Mouse (Mus musculus) gastrocnemius, postnatal 36 days (tissue): ENCODE data around the gene Mgll. TPM values are rescaled to one million over a fixed set of nuclear protein-coding genes. Genes with fewer than 3 reads are reported as not detected.

ENCODE experiments used
- DNase-seq, 2 experiments: peaks; one replicate each; pipeline ENCODE4 v3.0.0; 2022
- intact Hi-C: fragments of 180-260 bp; cut with DNase I; formaldehyde crosslinking; loops from one replicate; pipeline ENCODE4 v1.15.1; 2025
- total RNA-seq, 2 experiments: library from RNA; stranded (reverse); gene quantifications; 2 replicates each; pipeline ENCODE4 v1.2.3; 2021

Mgll gene
- total RNA-seq, 2 experiments from 2014 or later = 36.6 to 37.6 TPM

DNA sequence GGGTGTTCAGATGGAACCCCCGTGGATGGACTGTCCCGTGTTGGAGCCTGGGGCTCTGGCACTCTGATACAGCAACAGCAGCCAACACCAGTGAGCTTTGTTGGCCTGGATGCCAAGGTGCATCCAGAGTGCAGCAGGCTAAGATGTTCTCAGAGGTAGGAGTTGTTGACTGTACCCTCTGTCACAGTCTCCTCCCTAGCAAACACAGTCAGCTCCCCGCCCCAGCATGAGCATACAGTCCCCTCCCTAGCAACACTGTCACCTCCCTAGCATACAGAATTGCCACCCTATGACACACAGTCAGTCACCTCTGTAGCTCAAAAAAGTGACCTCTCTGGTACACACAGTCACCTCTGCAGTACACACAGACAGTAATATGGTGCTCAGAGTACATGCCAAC, 92.7 kb downstream of the Mgll start:
- DNase-seq = no peak
- intact Hi-C loops = no loop called here

DNA sequence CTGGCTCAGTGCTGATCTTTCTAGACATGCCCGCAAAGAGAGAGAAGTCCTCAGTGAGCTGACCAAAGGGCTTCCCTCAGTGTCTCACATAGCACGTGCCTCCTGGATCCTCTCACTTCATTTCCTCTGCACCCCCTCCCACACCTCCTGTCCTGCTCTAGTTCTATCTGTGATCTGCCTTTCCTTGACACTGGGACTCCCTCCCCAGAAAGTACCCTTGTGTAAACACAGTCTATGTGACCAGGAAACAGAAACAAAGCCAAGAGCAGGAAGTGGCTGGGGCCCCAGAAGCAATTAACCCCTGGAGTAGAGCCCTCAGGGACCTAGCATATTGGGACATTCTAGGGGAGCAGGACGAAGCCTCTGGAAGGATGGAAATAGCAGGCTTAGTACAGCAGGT, 96.6 kb downstream of the Mgll start:
- no peak for DNase-seq
- intact Hi-C loops = loop anchor here (5.0 kb wide), 1 partner anchor 34 kb away; no protein-coding TSS in a partner anchor

DNA sequence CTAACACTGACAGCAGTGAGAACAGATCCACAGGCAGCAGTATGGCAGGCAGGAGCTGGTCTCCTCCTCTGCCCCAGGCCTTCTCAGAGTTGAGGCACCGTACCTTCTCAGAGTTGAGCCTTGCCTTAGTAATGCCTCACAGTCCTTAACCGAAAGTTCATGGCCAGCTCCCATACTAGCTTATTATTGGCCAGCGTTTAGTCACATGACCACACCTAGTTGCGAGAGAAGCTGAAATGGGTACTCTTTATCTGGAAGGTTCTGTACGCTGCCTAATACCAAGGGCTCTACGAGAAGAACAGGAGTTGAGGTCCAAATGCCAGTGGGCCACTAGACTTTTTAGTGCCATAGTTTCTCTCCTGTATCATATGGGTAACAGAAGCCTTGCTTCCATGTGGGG, 97.1 kb downstream of the Mgll start:
- no peak for DNase-seq
- intact Hi-C loops = loop anchor here (5.0 kb wide), 1 partner anchor 34 kb away; no protein-coding TSS in a partner anchor

DNA sequence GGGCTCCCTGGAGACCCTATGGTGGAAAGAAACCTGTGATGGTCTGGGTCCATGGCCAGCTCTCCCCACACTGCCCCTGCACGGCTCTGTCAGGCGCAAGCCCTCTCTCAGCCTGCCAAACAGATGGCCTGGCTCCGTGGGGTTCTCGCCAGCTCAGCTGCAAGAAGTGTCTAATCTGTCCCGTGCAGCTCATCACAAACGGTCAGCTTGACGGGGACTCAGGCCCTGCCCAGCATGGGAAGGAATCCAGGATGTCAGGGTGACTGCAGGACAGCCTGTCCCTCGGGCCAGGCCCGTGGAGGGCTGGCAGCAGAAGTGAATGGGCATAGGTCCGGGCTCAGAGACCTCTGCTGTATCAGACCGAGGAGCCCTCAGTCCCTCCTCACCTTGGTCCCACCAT, 97.7 kb downstream of the Mgll start:
- peak; percentile 65 to 68 for DNase-seq
- intact Hi-C loops = loop anchor here (5.0 kb wide), 1 partner anchor 35 kb away; no protein-coding TSS in a partner anchor

DNA sequence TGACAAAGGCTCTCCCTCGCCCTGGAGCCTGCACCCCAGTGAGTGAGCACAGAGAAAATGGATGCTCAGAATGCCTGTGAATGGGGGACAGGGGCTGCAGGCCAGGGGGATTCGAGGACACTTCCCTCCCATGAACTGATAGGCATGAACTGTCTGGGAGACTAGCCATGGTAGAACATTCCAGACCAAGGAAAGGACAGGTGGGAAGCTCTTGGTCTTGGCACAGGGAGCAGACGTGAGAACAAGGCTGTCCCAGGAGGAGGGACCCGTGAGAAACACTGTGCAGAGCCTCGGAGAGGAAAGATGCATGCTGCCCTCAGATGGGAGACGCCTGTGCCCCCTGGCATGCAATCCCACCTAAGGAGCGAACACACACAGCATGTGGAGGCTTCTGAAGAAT, 100.0 kb downstream of the Mgll start:
- intact Hi-C loops = loop anchor here (5.0 kb wide), 1 partner anchor 37 kb away; no protein-coding TSS in a partner anchor
- no peak for DNase-seq

DNA sequence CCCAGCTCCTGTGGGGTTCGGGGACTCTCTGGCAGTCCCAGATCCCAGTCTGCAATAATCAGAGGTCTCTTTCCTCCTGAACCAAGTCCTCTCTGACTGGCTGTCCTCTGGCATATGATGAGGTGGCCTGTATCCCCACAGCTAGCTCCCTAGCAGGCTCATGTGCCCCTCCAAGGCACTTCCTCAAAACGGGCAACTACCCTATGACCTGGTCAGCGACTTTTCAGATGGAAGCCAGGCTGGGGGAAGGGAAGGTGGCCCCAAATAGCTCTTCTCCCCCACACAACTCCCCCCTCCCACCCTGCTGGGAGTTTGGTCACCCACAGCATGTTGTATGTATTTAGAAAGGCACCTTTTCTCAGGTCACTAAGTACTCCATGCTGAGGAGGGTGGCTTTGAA, 101.9 kb downstream of the Mgll start:
- intact Hi-C loops = loop anchor here (5.0 kb wide), 2 partner anchors 99 to 269 kb away; no protein-coding TSS in a partner anchor
- DNase-seq = no peak

DNA sequence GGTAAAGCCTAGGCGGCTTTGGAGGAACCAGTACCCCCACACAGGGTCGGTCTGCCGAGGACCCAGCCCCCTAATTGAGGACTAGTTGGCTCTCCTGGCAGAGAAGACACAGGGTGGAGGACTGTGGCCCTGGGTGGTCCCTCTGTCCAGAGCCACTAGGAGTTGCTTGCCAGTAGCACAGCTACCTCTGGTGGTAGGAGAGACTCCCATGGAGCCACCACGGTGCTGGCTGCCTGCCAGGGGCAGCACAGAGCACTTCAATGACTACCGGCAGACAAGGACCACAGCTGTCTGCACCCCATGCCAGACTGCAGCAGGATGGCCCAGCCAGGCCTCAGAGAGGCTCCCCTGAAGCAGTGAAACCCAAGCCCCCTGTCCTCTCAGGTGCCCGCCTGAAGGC, 102.3 kb downstream of the Mgll start:
- intact Hi-C loops = loop anchor here (5.0 kb wide), 2 partner anchors 99 to 269 kb away; no protein-coding TSS in a partner anchor
- peak; percentile 56 to 61 for DNase-seq

DNA sequence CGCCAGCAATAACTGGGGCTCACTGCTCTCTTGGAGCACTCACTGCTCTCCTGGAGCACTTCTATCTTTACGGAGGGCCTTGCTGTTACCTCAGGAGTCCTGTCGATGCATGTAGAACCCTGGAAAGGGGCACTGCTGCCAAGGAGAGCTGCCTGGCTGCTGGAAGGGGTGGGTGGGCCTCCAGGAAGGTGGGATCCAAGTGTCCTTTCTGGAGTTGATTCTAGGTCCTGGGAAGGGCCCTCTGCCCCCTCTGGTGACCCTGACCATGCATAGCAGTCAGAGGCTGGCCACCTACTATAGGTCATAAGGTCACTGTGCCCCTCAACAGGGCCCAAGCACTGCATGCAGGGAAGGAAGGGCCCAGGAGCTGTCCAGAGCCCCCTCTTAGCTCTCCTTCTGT, 102.8 kb downstream of the Mgll start:
- no peak for DNase-seq
- intact Hi-C loops = loop anchor here (5.0 kb wide), 2 partner anchors 100 to 270 kb away; no protein-coding TSS in a partner anchor

DNA sequence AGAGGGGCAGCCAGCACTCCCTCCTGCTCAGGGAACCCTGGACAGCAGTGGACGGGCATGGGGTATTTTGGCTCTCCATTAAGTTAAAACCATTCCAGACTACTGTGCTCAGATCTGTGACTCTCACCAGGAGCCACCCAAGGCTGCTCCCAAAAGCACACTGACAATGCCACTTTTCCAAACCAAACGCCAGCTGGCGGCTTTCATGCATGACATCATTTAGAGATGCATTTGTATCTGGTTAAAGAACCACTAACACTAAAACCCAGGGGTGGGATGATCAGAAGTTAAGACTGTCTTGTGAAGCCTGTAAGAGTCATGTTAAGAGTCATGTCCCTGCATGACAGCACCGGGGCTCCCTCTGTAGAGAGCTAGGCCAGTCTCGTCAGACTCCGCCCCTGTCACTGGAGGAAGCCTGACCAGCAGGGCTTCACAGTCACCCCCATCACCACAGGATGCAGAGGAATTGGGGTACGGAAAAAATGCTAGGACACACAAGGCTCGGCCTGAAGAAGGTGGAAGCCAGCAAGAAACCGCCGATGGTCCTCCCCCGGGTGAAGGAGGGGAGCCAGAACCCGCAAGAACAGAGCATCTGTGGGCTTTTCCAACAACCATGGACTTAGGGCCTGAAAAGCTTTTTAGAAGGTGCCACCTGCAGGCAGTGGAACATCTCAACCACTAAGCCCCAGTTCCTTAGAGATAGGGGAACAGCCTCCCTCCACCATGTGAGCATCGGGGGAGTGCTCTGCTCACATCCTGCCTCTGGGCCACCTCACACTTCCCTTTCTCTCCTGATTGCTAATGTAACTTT, 103.4 kb downstream of the Mgll start:
- intact Hi-C loops = loop anchor here (5.0 kb wide), 2 partner anchors 100 to 270 kb away; no protein-coding TSS in a partner anchor

DNA sequence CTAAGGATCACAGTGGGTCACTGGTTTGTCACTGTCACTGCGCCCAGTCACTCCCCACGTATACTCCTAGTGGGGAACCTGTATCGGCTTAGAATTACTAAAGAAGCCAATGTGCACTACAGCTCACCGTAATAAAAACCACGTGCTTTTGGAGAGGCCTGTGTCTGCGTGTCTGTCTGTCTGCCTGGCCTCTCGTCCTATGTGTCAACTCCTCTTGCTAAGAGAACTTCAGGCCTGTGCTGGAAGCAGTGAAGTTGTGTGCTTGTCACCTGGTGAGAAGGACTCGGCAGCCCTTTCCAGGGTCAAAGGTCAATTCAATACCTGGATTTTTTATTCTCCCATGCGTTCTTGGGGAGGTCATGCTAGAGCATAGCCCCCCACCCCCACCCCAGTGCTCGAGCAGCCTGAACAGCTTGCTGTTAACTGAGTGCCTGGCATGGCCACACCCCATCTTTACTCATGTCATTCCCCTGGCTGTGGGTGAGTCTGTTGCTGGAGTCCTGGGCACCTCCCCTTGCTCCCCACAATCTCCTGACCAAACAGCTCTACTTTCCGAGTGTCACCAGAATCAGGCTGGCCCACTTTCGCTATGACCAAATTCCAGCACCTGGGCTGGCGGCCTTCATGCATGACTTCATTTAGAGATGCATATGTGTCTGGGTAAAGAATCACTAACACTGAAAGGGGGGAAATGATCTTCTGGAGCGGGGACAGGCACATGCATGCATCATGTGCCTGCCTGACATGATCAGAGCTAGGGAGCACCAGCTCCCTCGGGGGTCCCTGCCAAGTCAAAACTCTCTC, 104.2 kb downstream of the Mgll start:
- no peak for DNase-seq
- intact Hi-C loops = loop anchor here (5.0 kb wide), 2 partner anchors 101 to 271 kb away; no protein-coding TSS in a partner anchor

More for the DNA sequence above, 103.4 kb downstream of the Mgll start:
- DNase-seq = no peak

DNA sequence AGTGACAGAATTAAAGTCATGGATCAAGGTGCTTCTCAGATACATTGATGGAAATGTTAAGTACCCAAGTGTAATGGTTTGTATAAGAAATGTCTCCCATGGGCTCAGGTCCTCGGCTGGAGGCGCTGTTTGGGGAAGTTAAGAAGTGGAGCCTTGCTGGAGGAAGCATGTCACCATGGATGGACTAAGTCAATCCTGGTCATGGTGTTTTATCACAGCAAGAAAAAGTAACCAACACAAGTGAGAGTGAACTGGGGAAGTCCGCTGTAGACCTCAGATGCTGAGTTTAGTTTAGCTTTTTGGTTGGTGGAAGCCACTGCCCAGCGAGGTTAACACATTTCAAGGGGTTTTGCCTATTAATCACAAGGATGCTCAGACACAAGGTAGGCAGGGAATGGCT, 105.4 kb downstream of the Mgll start:
- no peak for DNase-seq
- intact Hi-C loops = loop anchor here (5.0 kb wide), 2 partner anchors 102 to 272 kb away; no protein-coding TSS in a partner anchor

DNA sequence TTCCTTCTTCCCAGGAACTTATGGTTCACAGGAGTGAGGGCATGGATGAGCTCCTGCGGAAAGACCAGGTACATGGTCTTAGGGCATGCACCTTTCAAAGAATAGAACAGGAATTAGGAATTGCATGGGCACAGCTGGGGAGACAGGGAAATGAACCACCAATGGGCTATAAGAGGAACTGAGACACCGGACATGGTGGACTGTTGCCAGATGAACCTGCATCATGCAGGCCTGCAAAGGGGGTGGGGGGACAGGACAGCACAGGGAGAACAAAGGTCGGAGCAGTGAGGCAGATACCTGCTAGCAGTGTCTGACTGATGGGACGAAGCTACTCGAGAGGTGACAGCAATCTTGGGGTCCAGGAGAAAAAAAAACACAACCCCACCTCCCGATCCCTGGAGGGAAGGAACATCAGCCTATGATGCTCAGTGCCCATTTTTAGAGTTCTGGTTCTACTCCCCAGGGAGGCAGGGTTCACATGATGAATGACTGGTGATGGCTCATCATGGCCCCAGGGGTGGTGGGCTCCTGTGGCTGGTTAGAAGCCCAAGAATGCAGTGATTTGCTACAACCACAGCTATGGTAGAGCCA, 106.0 kb downstream of the Mgll start:
- intact Hi-C loops = no loop called here
- no peak for DNase-seq

DNA sequence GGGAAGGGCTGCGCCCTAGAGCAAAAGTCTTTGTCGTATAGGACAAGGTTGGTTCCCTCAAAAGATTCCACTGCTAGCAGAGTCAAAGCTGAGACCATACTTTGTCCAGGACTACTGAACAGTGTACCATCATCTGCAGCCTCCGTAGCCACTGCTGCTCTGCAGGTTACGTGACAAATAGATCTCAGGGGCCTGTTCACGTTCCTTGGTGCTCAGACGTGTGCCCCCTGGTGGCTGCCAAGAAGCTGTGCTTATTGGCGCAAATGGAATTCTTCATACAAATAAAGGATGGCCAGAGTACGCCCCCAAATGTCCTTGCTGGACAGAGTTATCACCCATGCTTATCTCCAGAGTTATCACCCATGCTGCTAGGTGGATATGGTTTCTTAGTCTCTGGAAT, 107.2 kb downstream of the Mgll start:
- peak in 1 of 2 experiments; percentile 50 for DNase-seq
- intact Hi-C loops = no loop called here

DNA sequence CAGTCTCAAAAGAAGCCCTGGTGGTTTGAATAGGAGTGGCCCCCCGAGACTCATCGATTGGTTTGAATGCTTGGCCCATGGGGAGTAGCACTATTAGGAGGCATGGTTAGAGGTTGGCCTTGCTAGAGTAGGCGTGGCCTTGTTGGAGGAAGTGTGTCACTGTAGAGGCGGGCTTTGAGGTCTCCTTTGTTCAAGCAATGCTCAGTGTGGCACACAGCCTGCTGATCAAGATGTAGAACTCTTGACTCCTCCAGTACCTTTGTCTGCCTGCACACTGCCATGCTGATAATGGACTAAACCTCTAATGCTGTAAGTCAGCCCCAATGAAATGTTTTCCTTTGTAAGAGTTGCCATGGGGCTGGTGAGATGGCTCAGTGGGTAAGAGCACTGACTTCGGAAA, 108.5 kb downstream of the Mgll start:
- DNase-seq = no peak
- intact Hi-C loops = no loop called here

DNA sequence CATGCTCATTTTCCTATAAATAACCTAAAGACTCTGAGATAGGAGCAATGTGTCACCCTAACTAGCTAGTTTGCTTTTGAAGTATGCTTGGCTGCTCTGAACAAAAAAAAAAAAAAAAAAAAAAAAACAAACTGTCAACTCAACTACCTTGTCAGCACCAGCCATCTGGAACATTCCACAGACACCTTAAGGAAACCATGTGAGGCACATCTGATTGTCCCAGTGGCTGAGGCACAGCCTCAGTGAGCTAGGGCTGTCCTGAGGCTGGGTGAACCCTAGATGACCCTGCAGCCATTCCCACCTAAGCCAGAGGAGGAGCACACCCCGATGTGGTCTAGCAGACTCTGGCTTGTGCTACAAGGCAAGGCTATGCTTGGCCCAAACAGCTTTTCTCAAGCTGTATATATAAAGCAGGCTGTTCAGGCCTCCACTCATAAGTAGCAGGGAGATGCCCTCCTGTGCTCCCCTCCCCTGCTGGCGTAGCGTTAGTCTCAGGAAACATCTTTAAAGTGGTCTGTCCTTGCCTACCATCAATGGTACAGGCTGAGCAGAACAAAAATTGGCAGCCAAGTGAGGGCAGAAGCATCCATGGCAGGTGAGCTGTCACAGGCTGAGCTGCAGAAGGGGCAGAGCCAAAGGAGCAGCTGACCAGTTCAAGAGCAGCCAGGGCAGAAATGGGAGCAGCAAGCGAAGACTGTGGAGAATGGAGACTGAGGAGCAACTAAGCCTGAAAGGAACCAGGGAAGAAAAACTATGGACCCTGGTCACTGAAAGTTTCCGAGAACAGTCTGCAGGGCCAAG, 109.3 kb downstream of the Mgll start:
- intact Hi-C loops = no loop called here
- no peak for DNase-seq

DNA sequence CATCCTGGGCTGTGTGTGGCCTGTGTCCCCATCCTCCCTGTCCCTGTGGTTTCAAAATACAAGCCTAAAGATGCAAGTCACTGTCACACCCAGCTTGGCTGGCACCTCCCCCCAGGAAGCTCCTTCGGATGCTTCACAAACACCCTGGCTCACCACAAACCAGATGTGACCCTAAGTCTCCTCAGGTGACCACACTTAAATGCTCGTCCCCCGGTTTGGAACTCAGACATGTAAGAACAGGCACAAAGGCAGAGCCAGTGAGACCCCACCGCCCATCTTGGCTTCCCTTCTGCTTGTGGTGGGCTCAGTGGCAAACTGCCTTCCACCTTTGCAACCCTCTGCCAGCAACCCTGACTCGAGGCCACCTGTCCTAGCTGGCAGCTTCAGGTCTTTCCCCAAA, 110.8 kb downstream of the Mgll start:
- intact Hi-C loops = no loop called here
- DNase-seq = no peak

DNA sequence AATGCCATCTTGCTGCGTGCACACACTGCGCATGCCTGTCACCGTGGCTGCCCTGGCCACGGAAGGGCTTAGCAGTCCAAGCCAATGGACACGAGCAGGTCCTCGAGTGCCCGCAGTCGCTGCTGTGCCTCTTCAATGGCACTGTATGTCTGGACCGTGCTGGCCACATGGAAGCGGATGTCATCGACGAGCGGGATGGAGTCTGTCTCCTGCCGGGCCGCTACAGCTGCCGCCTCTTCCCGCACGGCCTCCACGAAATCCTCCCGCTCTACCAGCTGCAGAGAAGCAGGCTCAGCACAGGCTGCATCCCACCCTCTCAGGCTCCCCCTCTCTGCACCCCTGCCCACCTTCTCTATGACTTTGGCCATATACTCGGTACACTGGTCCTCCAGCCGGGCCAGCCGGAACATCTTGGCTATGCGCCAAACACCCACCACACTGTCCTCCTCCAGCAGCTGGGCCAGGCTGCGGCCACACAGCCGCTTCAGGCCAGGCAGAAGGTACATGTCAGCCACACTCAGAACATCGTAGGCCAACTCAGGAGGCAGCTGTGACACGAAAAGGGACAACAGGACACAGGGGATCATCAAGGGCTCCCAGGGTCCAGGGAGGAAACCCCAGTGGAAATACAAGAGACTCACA, 112.1 kb downstream of the Mgll start:
- intact Hi-C loops = no loop called here
- DNase-seq = no peak

DNA sequence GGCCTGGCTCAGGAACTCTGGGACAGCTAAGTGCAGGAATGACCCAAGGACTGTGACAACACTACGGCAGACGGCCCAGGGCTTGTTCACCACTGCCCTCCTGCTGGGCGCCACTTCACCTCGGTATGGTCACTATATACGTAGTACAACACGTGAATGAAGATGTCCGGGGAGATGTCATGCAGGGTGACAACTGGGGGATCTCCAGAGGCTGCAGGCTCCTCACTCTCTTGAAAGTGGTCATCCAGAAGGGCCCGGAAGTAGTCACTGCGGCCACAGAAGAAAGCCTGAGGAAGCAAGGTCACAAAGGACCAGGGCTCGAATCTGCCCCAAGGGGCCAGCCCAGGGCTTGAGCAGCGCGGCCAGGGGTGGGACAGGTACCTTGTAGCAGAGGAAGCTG, 113.8 kb downstream of the Mgll start:
- intact Hi-C loops = no loop called here
- DNase-seq = no peak

DNA sequence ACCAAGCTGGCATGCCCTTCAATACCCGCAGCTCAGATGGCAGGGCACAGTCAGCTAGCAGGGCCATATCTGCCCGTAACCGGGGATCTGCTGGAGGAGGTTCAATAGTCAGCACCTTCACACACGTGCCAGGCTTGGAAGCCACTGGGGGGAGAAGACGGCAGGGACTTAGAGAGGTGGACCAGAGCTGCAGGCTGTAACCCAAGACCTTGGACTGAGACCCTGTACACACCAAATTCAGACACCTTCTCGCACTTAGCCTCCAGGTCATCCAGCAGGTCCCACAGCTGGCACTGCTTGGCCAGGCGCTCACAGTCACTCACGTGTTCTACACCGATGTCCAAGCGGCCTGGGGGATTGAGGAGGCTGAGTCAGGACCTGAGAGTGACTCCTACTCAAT, 114.4 kb downstream of the Mgll start:
- no peak for DNase-seq
- intact Hi-C loops = no loop called here
